Mouse (Mus musculus) kidney, embryonic 14.5 days (tissue): ENCODE measurements around the gene Olfr116. TPM values are rescaled to one million over a fixed set of nuclear protein-coding genes. Genes with fewer than 3 reads are reported as not detected.

Experiments used
- ATAC-seq: fragments of 200-750 bp; cut with Nextera tagmentation; 2 replicates; pipeline ENCODE4 v1.8.0; 2017; ENCODE audit warnings: moderate number of reproducible peaks, mild to moderate bottlenecking, moderate TSS enrichment, moderate library complexity; ENCODE audit not compliant: low FRiP score, low TSS enrichment
- H3K27ac ChIP-seq: fragments of 300-500 bp; sonication (generic); 2 replicates; pipeline ENCODE4 v1.5.1; 2014; ENCODE audit warnings: low read depth, mild to moderate bottlenecking, low read length, moderate library complexity, mixed read lengths
- H3K27me3 ChIP-seq: fragments of 300-500 bp; sonication (generic); 2 replicates; pipeline ENCODE4 v1.6.1; 2014; ENCODE audit warnings: mild to moderate bottlenecking, low read length; ENCODE audit not compliant: control insufficient read depth, insufficient read depth
- H3K36me3 ChIP-seq: fragments of 300-500 bp; sonication (generic); 2 replicates; pipeline ENCODE4 v1.6.1; 2014; ENCODE audit warnings: low read length, mixed read lengths; ENCODE audit not compliant: control insufficient read depth, insufficient read depth
- H3K4me1 ChIP-seq: fragments of 300-500 bp; sonication (generic); 2 replicates; pipeline ENCODE4 v1.6.1; 2014; ENCODE audit warnings: low read length, mixed read lengths; ENCODE audit not compliant: control insufficient read depth, insufficient read depth
- H3K4me2 ChIP-seq: fragments of 300-500 bp; sonication (generic); replicated peaks from 2 replicates; pipeline ENCODE4 v1.6.1; 2014; ENCODE audit warnings: low read depth, mild to moderate bottlenecking, low read length
- H3K4me3 ChIP-seq: fragments of 300-500 bp; sonication (generic); 2 replicates; pipeline ENCODE4 v1.5.1; 2014; ENCODE audit warnings: mild to moderate bottlenecking, low read length
- H3K9ac ChIP-seq: fragments of 300-500 bp; sonication (generic); 2 replicates; pipeline ENCODE4 v1.6.1; 2014; ENCODE audit warnings: low read depth, mild to moderate bottlenecking, low read length, moderate library complexity
- H3K9me3 ChIP-seq: fragments of 300-500 bp; sonication (generic); 2 replicates; pipeline ENCODE4 v1.6.1; 2016; ENCODE audit warnings: low read length; ENCODE audit not compliant: control insufficient read depth
- WGBS: fragments of 180-500 bp; shearing (Covaris S2); extraction: QIAGEN DNeasy Blood & Tissue Kit; methylation state at CpG from one replicate; pipeline ENCODE4 v1.1.7; 2014; 5-methylcytosine and 5-hydroxymethylcytosine counted together
- polyA plus RNA-seq: library from polyadenylated mRNA; unstranded; fragments of >200 nt; fragmentation: Nextera tagmentation; extraction: Ambion mirVana; gene quantifications from 2 replicates; pipeline ENCODE4 v1.2.1, GENCODE M21; 2014

The Olfr116 gene
- polyA plus RNA-seq: not detected in 2 replicates

GRCm38 (mm10) chr17:37627009-37627408, at the start of gene Olfr116, which contains the start of gene Olfr115:
Gene Olfr116 (minus strand): TSS chr17:37627199.
Gene Olfr115 (minus strand): TSS chr17:37627109.
- 81% methylated on average over 2 of the region's 2 CpGs for WGBS
- H3K9me3 ChIP-seq: no peaks in the 10 kb centered on the region
- H3K36me3 ChIP-seq: no peaks in the 10 kb centered on the region
- ATAC-seq: no peak
- H3K4me3 ChIP-seq: no peak within 1 kb of the TSS
- H3K4me2 ChIP-seq: no peak within 1 kb of the TSS
- H3K4me1 ChIP-seq: no peaks in the 10 kb centered on the region
- H3K9ac ChIP-seq: no peak within 1 kb of the TSS
- H3K27me3 ChIP-seq: no peaks in the 10 kb centered on the region
- H3K27ac ChIP-seq: no peak within 1 kb of the TSS

GRCm38 (mm10) chr17:37666688-37667087, 39.7 kb upstream of the Olfr116 start, which contains the start of gene Olfr118:
Gene Olfr118 (plus strand): TSS chr17:37666988.
- ATAC-seq: no peak
- Histone ChIP-seq H3K4me2 (no peak within 1 kb of the TSS), H3K4me3 (no peak within 1 kb of the TSS), H3K4me1 (no peaks in the 10 kb centered on the region), H3K9me3 (no peaks in the 10 kb centered on the region), H3K9ac (no peak within 1 kb of the TSS), H3K36me3 (no peaks in the 10 kb centered on the region), H3K27me3 (no peaks in the 10 kb centered on the region), H3K27ac (no peak within 1 kb of the TSS)
- 81% methylated on average over 2 of the region's 2 CpGs for whole genome bisulfite sequencing

- no peak for ATAC-seq
- Histone ChIP-seq H3K27me3 (no peaks in the 10 kb centered on the region), H3K9me3 (no peaks in the 10 kb centered on the region), H3K9ac (no peak within 1 kb of the TSS), H3K4me1 (no peaks in the 10 kb centered on the region), H3K27ac (no peak within 1 kb of the TSS), H3K36me3 (no peaks in the 10 kb centered on the region), H3K4me2 (no peak within 1 kb of the TSS), H3K4me3 (no peak within 1 kb of the TSS)
- 61% methylated on average over 1 of the region's 1 CpGs for WGBS
Observed at GRCm38 (mm10) chr17:37663682-37664081, 36.7 kb upstream of the Olfr116 start, which contains the start of gene Olfr117. Gene Olfr117 (minus strand): TSS chr17:37663782.

GRCm38 (mm10) chr17:37592643-37593042, 34.4 kb downstream of the Olfr116 start, which contains the start of gene Olfr114:
Gene Olfr114 (minus strand): TSS chr17:37592743.
- H3K9me3 ChIP-seq: no peaks in the 10 kb centered on the region
- H3K9ac ChIP-seq: no peak within 1 kb of the TSS
- no peak for ATAC-seq

GRCm38 (mm10) chr17:37577563-37577962, 49.4 kb downstream of the Olfr116 start, which contains the start of gene Olfr113:
Gene Olfr113 (minus strand): TSS chr17:37577663.
- Histone ChIP-seq H3K9me3 (no peaks in the 10 kb centered on the region), H3K4me3 (no peak within 1 kb of the TSS), H3K27ac (no peak within 1 kb of the TSS), H3K4me1 (no peaks in the 10 kb centered on the region), H3K27me3 (no peaks in the 10 kb centered on the region), H3K9ac (no peak within 1 kb of the TSS), H3K4me2 (no peak within 1 kb of the TSS), H3K36me3 (no peaks in the 10 kb centered on the region)
- no peak for ATAC-seq

More at GRCm38 (mm10) chr17:37592643-37593042, 34.4 kb downstream of the Olfr116 start, which contains the start of gene Olfr114:
- Histone ChIP-seq H3K4me2 (no peak within 1 kb of the TSS), H3K27ac (no peak within 1 kb of the TSS), H3K4me1 (no peaks in the 10 kb centered on the region), H3K4me3 (no peak within 1 kb of the TSS), H3K36me3 (no peaks in the 10 kb centered on the region), H3K27me3 (no peaks in the 10 kb centered on the region)

Other genes with a start within 250 kb of the Olfr116 start
- gene Olfr105-ps, start 248.2 kb downstream of the Olfr116 start, polyA plus RNA-seq: not detected in 2 replicates
- gene Olfr106-ps, start 236.8 kb downstream of the Olfr116 start, polyA plus RNA-seq: not detected in 2 replicates
- gene Olfr107, start 228.0 kb downstream of the Olfr116 start, polyA plus RNA-seq: not detected in 2 replicates
- gene Olfr108, start 181.7 kb downstream of the Olfr116 start, polyA plus RNA-seq: not detected in 2 replicates
- not detected in 2 replicates for gene Olfr109, start 168.3 kb downstream of the Olfr116 start, polyA plus RNA-seq
- not detected in 2 replicates for gene H2-M2, start 143.6 kb downstream of the Olfr116 start, polyA plus RNA-seq
- not detected in 2 replicates for gene Olfr110, start 134.7 kb downstream of the Olfr116 start, polyA plus RNA-seq
- gene Olfr111, start 119.2 kb downstream of the Olfr116 start, polyA plus RNA-seq: not detected in 2 replicates
- not detected in 2 replicates for gene Olfr112, start 57.7 kb downstream of the Olfr116 start, polyA plus RNA-seq
- not detected in 2 replicates for gene Olfr113, start 49.5 kb downstream of the Olfr116 start, polyA plus RNA-seq
- gene Olfr114, start 34.5 kb downstream of the Olfr116 start, polyA plus RNA-seq: not detected in 2 replicates
- gene Olfr115, start 90 bp downstream of the Olfr116 start, polyA plus RNA-seq: not detected in 2 replicates
- not detected in 2 replicates for gene Olfr117, start 36.6 kb upstream of the Olfr116 start, polyA plus RNA-seq
- not detected in 2 replicates for gene Olfr118, start 39.8 kb upstream of the Olfr116 start, polyA plus RNA-seq
- not detected in 2 replicates for gene Olfr119, start 69.4 kb upstream of the Olfr116 start, polyA plus RNA-seq
- gene Olfr120, start 94.6 kb upstream of the Olfr116 start, polyA plus RNA-seq: not detected in 2 replicates
- not detected in 2 replicates for gene Olfr121, start 121.7 kb upstream of the Olfr116 start, polyA plus RNA-seq
- not detected in 2 replicates for gene Olfr122, start 141.4 kb upstream of the Olfr116 start, polyA plus RNA-seq
- gene Olfr123, start 166.3 kb upstream of the Olfr116 start, polyA plus RNA-seq: not detected in 2 replicates
- not detected in 2 replicates for gene Olfr124, start 172.7 kb upstream of the Olfr116 start, polyA plus RNA-seq
- not detected in 2 replicates for gene Olfr125, start 205.8 kb upstream of the Olfr116 start, polyA plus RNA-seq
- gene Olfr126, start 220.3 kb upstream of the Olfr116 start, polyA plus RNA-seq: not detected in 2 replicates